Mouse (Mus musculus) liver, embryonic 14.5 days (tissue): ENCODE measurements around the gene Dnajc10. TPM values are rescaled to one million over a fixed set of nuclear protein-coding genes. Genes with fewer than 3 reads are reported as not detected.

Experiments
- ATAC-seq: fragments of 200-750 bp; cut with Nextera tagmentation; 2 replicates; pipeline ENCODE4 v1.8.0; 2017; ENCODE audit warnings: moderate number of reproducible peaks, mild to moderate bottlenecking, moderate library complexity; ENCODE audit not compliant: insufficient read depth
- DNase-seq, 3 experiments: peaks; one replicate each; pipeline ENCODE4 v3.0.0-alpha.2; 2012 to 2013; ENCODE audit warnings: low read depth in 3 of 3, low spot score in 3 of 3
- H3K27ac ChIP-seq: fragments of 300-500 bp; sonication (generic); 2 replicates; pipeline ENCODE4 v1.5.1; 2014; ENCODE audit warnings: moderate library complexity, mild to moderate bottlenecking, control low read depth, inconsistent platforms
- H3K27me3 ChIP-seq: fragments of 300-500 bp; sonication (generic); 2 replicates; pipeline ENCODE4 v1.6.1; 2014; ENCODE audit warnings: mild to moderate bottlenecking, low read length, moderate library complexity; ENCODE audit not compliant: control insufficient read depth, insufficient read depth
- H3K36me3 ChIP-seq: fragments of 300-500 bp; sonication (generic); replicated peaks from 2 replicates; pipeline ENCODE4 v1.6.1; 2014; ENCODE audit warnings: low read depth; ENCODE audit not compliant: control insufficient read depth, insufficient read depth
- H3K4me1 ChIP-seq, 2 experiments: fragments of 200-500 bp in 1 of 2; fragments of 300-500 bp in 1 of 2; sonication (generic) in 1 of 2; replicated peaks; 2 replicates each; pipeline ENCODE4 v1.6.1; 2012 to 2014; ENCODE audit warnings: antibody characterized with exemption in 1 of 2, inconsistent platforms in 1 of 2, low read length in 1 of 2; ENCODE audit not compliant: control insufficient read depth in 2 of 2, insufficient read depth in 2 of 2
- H3K4me2 ChIP-seq: fragments of 300-500 bp; sonication (generic); 2 replicates; pipeline ENCODE4 v1.6.1; 2014; ENCODE audit warnings: low read depth, mild to moderate bottlenecking, control low read depth, moderate library complexity
- H3K4me3 ChIP-seq, 2 experiments: fragments of 200-500 bp in 1 of 2; fragments of 300-500 bp in 1 of 2; sonication (generic) in 1 of 2; 2 replicates each; pipeline ENCODE4 v1.5.1; 2012 to 2014; ENCODE audit warnings: low read depth in 2 of 2, low read length in 2 of 2, mild to moderate bottlenecking in 2 of 2, control low read depth in 1 of 2, inconsistent platforms in 1 of 2, moderate library complexity in 1 of 2; ENCODE audit not compliant: insufficient read depth in 1 of 2
- H3K9ac ChIP-seq: fragments of 300-500 bp; sonication (generic); replicated peaks from 2 replicates; pipeline ENCODE4 v1.6.1; 2014; ENCODE audit warnings: mild to moderate bottlenecking, control low read depth, moderate library complexity
- H3K9me3 ChIP-seq: fragments of 300-500 bp; sonication (generic); 2 replicates; pipeline ENCODE4 v1.6.1; 2016; ENCODE audit warnings: low read length, mixed read lengths; ENCODE audit not compliant: control insufficient read depth
- CTCF ChIP-seq: IDR thresholded peaks from 2 replicates; pipeline ENCODE4 v1.5.1; 2016; ENCODE audit warnings: antibody characterized with exemption, low read depth, control low read depth
- EP300 ChIP-seq: IDR thresholded peaks from 2 replicates; pipeline ENCODE4 v1.6.1; 2016; ENCODE audit warnings: antibody characterized with exemption, low read depth
- WGBS: fragments of 180-500 bp; shearing (Covaris S2); extraction: QIAGEN DNeasy Blood & Tissue Kit; methylation state at CpG from one replicate; pipeline ENCODE4 v1.1.7; 2014; ENCODE audit not compliant: insufficient replicate concordance; 5-methylcytosine and 5-hydroxymethylcytosine counted together
- polyA plus RNA-seq, 2 experiments: library from polyadenylated mRNA; depleted of rRNA in 1 of 2; stranded (reverse) in 1 of 2; unstranded in 1 of 2; fragments of >200 nt; fragmentation: Nextera tagmentation in 1 of 2; extraction: Ambion mirVana in 1 of 2; gene quantifications; 2 replicates each; pipeline versions ENCODE4 v1.2.1 to v1.2.3; 2012 to 2014

Dnajc10 gene
- 6.2 and 9.0 TPM in 2 replicates for polyA plus RNA-seq (2012; rRNA removed)
- polyA plus RNA-seq (2014; fragmentation: Nextera tagmentation; extraction: Ambion mirVana), result 18.0 and 19.5 TPM in 2 replicates

DNA sequence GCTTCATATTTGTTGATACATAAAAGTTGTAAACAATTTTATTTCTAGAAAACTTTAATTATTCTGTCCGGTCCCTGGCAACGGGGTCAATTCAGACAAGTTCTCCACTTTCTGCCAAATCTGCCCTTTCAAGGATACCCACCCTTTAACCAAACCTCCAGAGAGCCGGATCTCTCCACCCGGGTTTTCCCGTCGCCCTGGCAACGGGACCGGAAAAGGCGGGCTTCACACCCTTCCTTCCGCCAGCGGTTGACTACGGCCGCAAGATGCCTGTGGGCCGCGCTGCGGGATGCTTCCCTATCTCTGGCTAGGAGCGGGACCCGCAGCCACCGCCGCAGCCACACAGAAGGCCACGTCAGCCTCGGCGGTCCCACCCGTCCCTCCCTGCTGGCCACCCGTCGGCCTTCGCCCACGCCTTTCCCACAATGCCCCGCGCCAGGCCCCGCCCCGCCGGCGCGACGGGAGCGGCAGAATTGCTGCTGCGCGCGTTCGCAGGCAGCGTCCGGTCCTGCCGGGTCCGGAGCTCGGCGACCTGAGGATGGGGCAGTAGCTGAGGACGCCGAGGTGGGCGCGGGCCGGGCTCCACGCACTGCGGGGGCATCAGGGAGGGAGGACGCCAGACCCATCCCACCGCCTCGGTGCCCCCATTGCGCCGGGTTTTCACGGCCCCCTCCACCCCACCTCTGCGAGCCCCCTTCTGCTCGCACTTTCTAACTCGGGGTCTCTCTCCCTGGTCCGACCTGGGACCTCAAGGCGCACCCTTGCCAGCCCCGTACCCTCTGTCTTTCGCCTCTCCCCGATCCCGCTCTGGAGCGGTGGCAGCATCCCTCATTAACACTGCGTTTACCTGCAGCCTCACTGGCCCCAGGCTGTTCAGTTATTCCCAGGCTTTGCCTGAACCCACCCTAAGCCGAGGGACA is at the start of gene Dnajc10:
Dnajc10 (plus strand) TSS at position 225 of the 920 bp plus-strand sequence.
- Histone ChIP-seq H3K9ac (peak within 1 kb of the TSS; percentile 79), H3K27ac (peak within 1 kb of the TSS; percentile 83), H3K36me3 (no peaks in the 10 kb centered on the region), H3K4me2 (peak within 1 kb of the TSS; percentile 83), H3K9me3 (no peaks in the 10 kb centered on the region), H3K27me3 (no peaks in the 10 kb centered on the region), H3K4me3 (peak within 1 kb of the TSS; percentile 77 to 86), H3K4me1 (peaks cover 0 to 4% of the 10 kb centered on the region in 2 experiments; a peak in 1 of 4 replicates)
- ATAC-seq (peak; percentile 95), DNase-seq (peak; percentile 80 to 84 (median 81))
- TF ChIP-seq CTCF, result no peak
- WGBS, result under 1% methylated on average over 69 of the region's 72 CpGs

GRCm38 (mm10) chr2:80266894-80267293 is 48.4 kb upstream of the Dnajc10 start:
- Histone ChIP-seq H3K27ac (no peak overlapping the region), H3K4me3 (no peak overlapping the region), H3K9ac (no peak overlapping the region), H3K36me3 (no peaks in the 10 kb centered on the region), H3K4me2 (no peak overlapping the region), H3K9me3 (no peaks in the 10 kb centered on the region), H3K4me1 (no peaks in the 10 kb centered on the region), H3K27me3 (no peaks in the 10 kb centered on the region)
- peak; percentile 10 to 19 (median 12) for DNase-seq
- TF ChIP-seq EP300, result no peak; the same call in 1 of the 2 replicates
- TF ChIP-seq CTCF, result peak; percentile 72
- no peak for ATAC-seq
- 10% methylated on average over 11 of the region's 11 CpGs for WGBS

DNA sequence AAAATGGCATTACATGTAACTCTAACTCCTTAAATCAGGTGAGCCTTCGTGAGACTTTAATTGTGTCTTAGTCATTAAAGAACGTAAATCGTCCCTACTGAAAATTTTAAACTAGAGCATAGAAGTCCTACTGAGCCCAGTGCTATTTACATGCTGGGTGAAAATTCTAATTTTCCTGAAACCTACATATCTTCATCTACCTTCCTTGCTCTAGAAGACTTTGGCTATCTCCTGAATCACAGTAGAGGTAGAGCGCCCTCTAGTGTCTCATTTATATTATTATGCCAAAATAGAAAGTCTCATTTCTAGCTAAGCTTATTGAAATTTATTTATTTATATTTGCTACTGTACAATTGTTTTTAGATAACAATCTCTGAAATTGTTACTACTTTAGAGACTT is 47.2 kb upstream of the Dnajc10 start:
- 58% methylated on average over 4 of the region's 4 CpGs for WGBS

DNA sequence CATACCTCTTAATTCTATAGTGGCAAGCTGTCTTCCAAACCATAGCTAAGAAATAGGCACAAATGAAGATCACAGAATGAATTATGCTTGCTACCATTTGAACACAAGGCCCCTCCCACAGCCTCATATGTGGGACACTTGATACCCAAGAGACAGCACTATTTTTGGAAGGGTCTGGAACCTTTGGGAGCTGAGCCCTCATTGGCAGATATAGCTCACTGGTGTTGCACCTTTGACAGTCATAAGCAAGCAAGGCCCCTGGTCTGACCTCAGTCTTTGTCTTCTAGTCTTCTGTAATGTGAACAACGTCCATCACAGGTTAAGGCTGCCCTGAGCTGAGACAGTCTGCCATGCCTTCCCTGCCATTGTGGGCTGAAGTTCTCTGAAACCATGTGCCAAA is 43.8 kb upstream of the Dnajc10 start:
- 48% methylated on average over 1 of the region's 1 CpGs for WGBS
- no peak for ATAC-seq

More for the DNA sequence above, 47.2 kb upstream of the Dnajc10 start:
- DNase-seq (peak in 1 of 3 experiments; percentile 11), ATAC-seq (no peak)
- no peaks in the 10 kb centered on the region for H3K36me3 ChIP-seq
- no peak overlapping the region for H3K4me3 ChIP-seq
- no peak overlapping the region for H3K4me2 ChIP-seq
- no peak overlapping the region for H3K9ac ChIP-seq
- TF ChIP-seq EP300 (no peak), CTCF (peak; percentile 52; the same call in 1 of the 2 replicates)
- H3K27me3 ChIP-seq, result no peaks in the 10 kb centered on the region
- no peaks in the 10 kb centered on the region for H3K9me3 ChIP-seq
- H3K27ac ChIP-seq, result no peak overlapping the region
- no peaks in the 10 kb centered on the region for H3K4me1 ChIP-seq

DNA sequence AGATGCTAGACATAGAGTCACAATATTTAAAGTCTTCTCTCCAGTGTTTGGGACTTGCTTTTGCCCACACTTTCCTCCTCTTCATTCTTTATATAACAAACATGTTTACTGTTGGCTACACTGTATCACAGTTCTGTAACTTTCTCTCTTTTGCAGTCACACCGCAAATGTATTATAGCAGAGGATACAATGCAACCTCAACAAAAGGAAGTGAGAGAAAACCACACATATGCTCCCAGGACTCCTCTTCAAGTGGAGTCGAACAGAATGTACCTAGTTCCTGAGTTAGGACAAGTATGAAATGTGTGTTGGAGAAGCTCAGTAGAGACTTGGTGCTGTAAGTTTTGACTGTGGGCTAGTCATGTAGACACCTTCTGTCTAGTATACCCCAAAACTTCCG is 42.2 kb upstream of the Dnajc10 start:
- DNase-seq (no peak), ATAC-seq (no peak)
- H3K4me2 ChIP-seq, result no peak overlapping the region
- H3K9ac ChIP-seq, result no peak overlapping the region
- no peaks in the 10 kb centered on the region for H3K36me3 ChIP-seq
- WGBS, result 52% methylated on average over 3 of the region's 3 CpGs
- no peaks in the 10 kb centered on the region for H3K9me3 ChIP-seq
- H3K4me1 ChIP-seq, result no peaks in the 10 kb centered on the region
- H3K27ac ChIP-seq, result no peak overlapping the region
- TF ChIP-seq CTCF (no peak), EP300 (no peak)
- no peaks in the 10 kb centered on the region for H3K27me3 ChIP-seq
- no peak overlapping the region for H3K4me3 ChIP-seq

More for the DNA sequence above, 43.8 kb upstream of the Dnajc10 start:
- no peak overlapping the region for H3K4me2 ChIP-seq
- TF ChIP-seq EP300 (no peak), CTCF (no peak)
- H3K4me3 ChIP-seq, result no peak overlapping the region
- H3K36me3 ChIP-seq, result no peaks in the 10 kb centered on the region
- H3K4me1 ChIP-seq, result no peaks in the 10 kb centered on the region
- no peak for DNase-seq
- H3K27ac ChIP-seq, result no peak overlapping the region
- no peak overlapping the region for H3K9ac ChIP-seq
- H3K27me3 ChIP-seq, result no peaks in the 10 kb centered on the region
- no peaks in the 10 kb centered on the region for H3K9me3 ChIP-seq
